Mouse (Mus musculus) erythroblast, embryonic 14.5 days (primary cell): ENCODE data around the gene Qsox2.

Source experiments
- GATA1 ChIP-seq: IDR thresholded peaks from 2 replicates; pipeline ENCODE4 v1.6.1; 2012; ENCODE audit warnings: low read length, inconsistent platforms, mixed read lengths
- TAL1 ChIP-seq: IDR thresholded peaks from 3 replicates; pipeline ENCODE4 v1.6.1; 2012; ENCODE audit warnings: low read length, inconsistent platforms, mixed read lengths

GRCm38 (mm10) chr2:26285804-26286203, 48.5 kb upstream of the Qsox2 start:
- TF ChIP-seq GATA1, result no peak
- TF ChIP-seq TAL1, result no peak
